Mouse (Mus musculus) stomach, embryonic 14.5 days (tissue): ENCODE measurements around the gene Lrmda. TPM values are rescaled to one million over a fixed set of nuclear protein-coding genes. Genes with fewer than 3 reads are reported as not detected.

Source experiments
- ATAC-seq: fragments of 200-750 bp; cut with Nextera tagmentation; 2 replicates; pipeline ENCODE4 v1.8.0; 2017; ENCODE audit warnings: low read depth, moderate TSS enrichment; ENCODE audit not compliant: insufficient number of reproducible peaks, insufficient read depth, low FRiP score
- H3K27ac ChIP-seq: fragments of 300-500 bp; sonication (generic); 2 replicates; pipeline ENCODE4 v1.5.1; 2014; ENCODE audit warnings: mild to moderate bottlenecking, low read length, moderate library complexity, mixed read lengths
- H3K27me3 ChIP-seq: fragments of 300-500 bp; sonication (generic); 2 replicates; pipeline ENCODE4 v1.6.1; 2014; ENCODE audit warnings: low read length, control low read depth, mixed read lengths; ENCODE audit not compliant: control insufficient read depth, insufficient read depth
- H3K36me3 ChIP-seq: fragments of 300-500 bp; sonication (generic); 2 replicates; pipeline ENCODE4 v1.6.1; 2014; ENCODE audit warnings: mild to moderate bottlenecking, control low read depth, low read length, moderate library complexity, mixed read lengths; ENCODE audit not compliant: control insufficient read depth, insufficient read depth
- H3K4me1 ChIP-seq: fragments of 300-500 bp; sonication (generic); 2 replicates; pipeline ENCODE4 v1.6.1; 2014; ENCODE audit warnings: low read length, control low read depth, mixed read lengths; ENCODE audit not compliant: control insufficient read depth, insufficient read depth
- H3K4me2 ChIP-seq: fragments of 300-500 bp; sonication (generic); replicated peaks from 2 replicates; pipeline ENCODE4 v1.6.1; 2014; ENCODE audit warnings: low read depth, low read length, control low read depth
- H3K4me3 ChIP-seq: fragments of 300-500 bp; sonication (generic); 2 replicates; pipeline ENCODE4 v1.5.1; 2014; ENCODE audit warnings: low read depth, low read length, control low read depth
- H3K9ac ChIP-seq: fragments of 300-500 bp; sonication (generic); replicated peaks from 2 replicates; pipeline ENCODE4 v1.6.1; 2014; ENCODE audit warnings: low read depth, mild to moderate bottlenecking, control low read depth, low read length, moderate library complexity, mixed read lengths
- H3K9me3 ChIP-seq: fragments of 300-500 bp; sonication (generic); 2 replicates; pipeline ENCODE4 v1.6.1; 2016; ENCODE audit warnings: low read depth, low read length, control low read depth; ENCODE audit not compliant: control insufficient read depth
- WGBS: fragments of 180-500 bp; shearing (Covaris S2); extraction: QIAGEN DNeasy Blood & Tissue Kit; methylation state at CpG from one replicate; pipeline ENCODE4 v1.1.7; 2014; 5-methylcytosine and 5-hydroxymethylcytosine counted together
- polyA plus RNA-seq: library from polyadenylated mRNA; unstranded; fragments of >200 nt; fragmentation: Nextera tagmentation; extraction: Ambion mirVana; gene quantifications from 2 replicates; pipeline ENCODE4 v1.2.1, GENCODE M21; 2014

The Lrmda gene
- polyA plus RNA-seq, 1 experiment from 2014 or later = 0.46 TPM

GRCm38 (mm10) chr14:22847011-22847786 lies 827.7 kb downstream of the Lrmda start:
- Histone ChIP-seq H3K36me3 (no peaks in the 10 kb centered on the region), H3K27me3 (no peaks in the 10 kb centered on the region), H3K4me2 (no peak overlapping the region), H3K9ac (no peak overlapping the region), H3K9me3 (no peaks in the 10 kb centered on the region), H3K4me1 (peaks cover 3% of the 10 kb centered on the region; the same call in 1 of the 2 replicates), H3K27ac (no peak overlapping the region), H3K4me3 (no peak overlapping the region)
- ATAC-seq = no peak
- WGBS = 72% methylated on average over 5 of the region's 5 CpGs

DNA sequence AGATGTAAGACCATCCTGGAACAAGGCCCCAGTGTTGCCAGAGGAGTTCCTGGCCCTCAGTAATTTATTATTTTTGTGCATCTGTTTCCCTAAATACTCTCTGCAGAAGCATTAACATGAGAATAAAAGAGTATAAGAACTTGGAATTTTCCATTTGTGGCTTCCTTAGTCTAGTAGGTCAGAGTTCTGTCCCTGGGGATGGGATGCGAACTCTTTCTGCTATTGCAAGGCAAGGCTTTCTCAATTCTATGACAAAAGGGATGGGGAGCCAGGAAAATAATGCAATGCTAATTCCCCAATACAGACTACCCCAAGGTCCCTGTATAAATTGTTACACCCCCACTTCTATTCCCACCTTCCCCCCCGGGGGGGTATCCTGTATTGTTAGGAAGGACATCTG lies 829.6 kb downstream of the Lrmda start:
- Histone ChIP-seq H3K4me1 (peaks cover 3% of the 10 kb centered on the region; the same call in 1 of the 2 replicates), H3K9ac (no peak overlapping the region), H3K27me3 (no peaks in the 10 kb centered on the region), H3K4me2 (no peak overlapping the region), H3K4me3 (no peak overlapping the region), H3K27ac (no peak overlapping the region), H3K9me3 (no peaks in the 10 kb centered on the region), H3K36me3 (no peaks in the 10 kb centered on the region)
- ATAC-seq = no peak
- WGBS = 85% methylated on average over 2 of the region's 2 CpGs

- no peak overlapping the region for H3K9ac ChIP-seq
- whole genome bisulfite sequencing = 62% methylated on average over 4 of the region's 4 CpGs
These were observed 841.1 kb downstream of the Lrmda start for GRCm38 (mm10) chr14:22860631-22861030.

DNA sequence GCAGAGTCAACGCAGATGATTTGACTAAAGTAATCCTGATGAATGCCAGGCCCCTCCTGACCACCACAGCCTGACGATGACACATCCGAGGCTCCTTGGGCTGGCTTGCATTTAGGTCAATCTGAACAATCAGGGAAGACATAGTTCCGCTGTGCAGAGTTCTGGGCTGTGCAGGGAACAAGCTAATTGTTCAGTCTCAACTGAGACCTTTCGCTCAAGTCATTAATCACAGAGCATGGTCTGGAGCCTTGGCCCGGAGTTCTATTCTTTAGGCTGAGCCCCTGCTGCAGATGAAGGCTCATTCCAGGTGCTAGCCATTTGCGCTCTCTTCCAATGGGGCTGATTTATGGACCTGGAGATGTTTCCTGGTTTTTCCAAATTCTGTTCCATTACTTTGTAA lies 844.6 kb downstream of the Lrmda start:
- Histone ChIP-seq H3K36me3 (no peaks in the 10 kb centered on the region), H3K27me3 (no peaks in the 10 kb centered on the region), H3K9ac (no peak overlapping the region), H3K4me2 (no peak overlapping the region), H3K4me3 (no peak overlapping the region), H3K27ac (no peak overlapping the region), H3K9me3 (no peaks in the 10 kb centered on the region), H3K4me1 (0 out of 2 replicates have a peak, but pooled peaks cover 3% of the 10 kb centered on the region)
- WGBS = 23% methylated on average over 7 of the region's 7 CpGs
- ATAC-seq = peak; percentile 79; the same call in 1 of the 2 replicates

More at GRCm38 (mm10) chr14:22860631-22861030, 841.1 kb downstream of the Lrmda start:
- Histone ChIP-seq H3K4me3 (no peak overlapping the region), H3K9me3 (no peaks in the 10 kb centered on the region), H3K27me3 (no peaks in the 10 kb centered on the region), H3K36me3 (no peaks in the 10 kb centered on the region), H3K4me2 (no peak overlapping the region), H3K27ac (no peak overlapping the region), H3K4me1 (peaks cover 7% of the 10 kb centered on the region; the same call in 1 of the 2 replicates)
- no peak for ATAC-seq

GRCm38 (mm10) chr14:22874584-22874983 lies 855.1 kb downstream of the Lrmda start:
- Histone ChIP-seq H3K27me3 (no peaks in the 10 kb centered on the region), H3K4me1 (no peaks in the 10 kb centered on the region), H3K9me3 (no peaks in the 10 kb centered on the region), H3K9ac (no peak overlapping the region), H3K4me2 (no peak overlapping the region), H3K4me3 (no peak overlapping the region), H3K36me3 (no peaks in the 10 kb centered on the region), H3K27ac (no peak overlapping the region)
- 78% methylated on average over 3 of the region's 3 CpGs for WGBS
- ATAC-seq = no peak

DNA sequence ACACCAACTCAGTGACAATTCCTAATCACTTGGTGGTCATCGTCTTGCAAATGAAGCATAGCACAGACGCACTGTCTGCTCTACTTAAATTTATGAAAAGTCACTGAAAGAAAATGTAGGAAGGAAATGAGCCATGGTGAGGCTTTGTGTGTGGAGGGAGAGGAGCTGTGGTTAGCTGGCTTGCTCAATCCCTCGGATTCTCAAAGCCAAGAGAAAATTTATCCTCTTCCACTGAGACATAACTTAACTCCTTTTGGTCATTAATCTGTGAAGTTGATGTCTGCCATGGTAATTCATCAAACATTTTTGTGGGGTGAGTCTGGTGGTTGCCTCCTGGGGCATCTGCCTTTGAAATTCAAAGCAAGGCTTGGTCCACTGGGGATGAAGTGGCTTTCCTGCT lies 867.7 kb downstream of the Lrmda start:
- H3K9ac ChIP-seq = no peak overlapping the region
- no peak overlapping the region for H3K27ac ChIP-seq
- 69% methylated on average over 3 of the region's 3 CpGs for WGBS
- no peak for ATAC-seq
- H3K27me3 ChIP-seq = no peaks in the 10 kb centered on the region
- no peak overlapping the region for H3K4me2 ChIP-seq
- H3K9me3 ChIP-seq = no peaks in the 10 kb centered on the region
- no peaks in the 10 kb centered on the region for H3K36me3 ChIP-seq
- no peak overlapping the region for H3K4me3 ChIP-seq
- H3K4me1 ChIP-seq = no peaks in the 10 kb centered on the region

GRCm38 (mm10) chr14:22899312-22899711 lies 879.8 kb downstream of the Lrmda start:
- Histone ChIP-seq H3K9ac (no peak overlapping the region), H3K36me3 (no peaks in the 10 kb centered on the region), H3K27ac (no peak overlapping the region), H3K4me1 (no peaks in the 10 kb centered on the region), H3K9me3 (no peaks in the 10 kb centered on the region), H3K4me2 (no peak overlapping the region), H3K27me3 (no peaks in the 10 kb centered on the region), H3K4me3 (no peak overlapping the region)
- 98% methylated on average over 1 of the region's 1 CpGs for WGBS
- no peak for ATAC-seq

DNA sequence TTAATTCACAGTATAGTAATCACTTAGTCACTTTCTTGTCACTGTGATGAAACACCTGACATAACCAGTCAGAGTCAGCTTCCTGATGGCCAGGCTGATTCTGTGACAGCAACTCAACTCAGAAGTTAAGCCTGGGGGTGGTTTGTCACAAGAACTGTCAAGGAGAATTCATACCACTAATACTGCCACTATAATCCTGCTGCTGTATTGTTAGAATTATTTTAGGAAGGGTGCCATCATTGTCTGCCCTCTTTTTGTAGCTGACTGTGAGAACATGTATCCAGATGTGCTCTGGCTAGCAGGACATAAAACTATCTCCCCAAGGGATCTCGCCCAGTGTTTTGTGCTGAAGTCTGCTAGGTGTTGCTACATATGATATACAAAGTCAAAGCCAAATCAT lies 882.6 kb downstream of the Lrmda start:
- 94% methylated on average over 1 of the region's 1 CpGs for WGBS
- H3K36me3 ChIP-seq = no peaks in the 10 kb centered on the region
- no peak overlapping the region for H3K4me3 ChIP-seq
- no peak overlapping the region for H3K9ac ChIP-seq
- ATAC-seq = no peak
- no peaks in the 10 kb centered on the region for H3K9me3 ChIP-seq
- no peaks in the 10 kb centered on the region for H3K27me3 ChIP-seq
- H3K27ac ChIP-seq = no peak overlapping the region
- H3K4me1 ChIP-seq = peaks cover 5% of the 10 kb centered on the region; the same call in 1 of the 2 replicates
- no peak overlapping the region for H3K4me2 ChIP-seq
